Mouse (Mus musculus) stomach, embryonic 14.5 days (tissue): ENCODE results near the gene Kcnip4. TPM values are rescaled to one million over a fixed set of nuclear protein-coding genes. Genes with fewer than 3 reads are reported as not detected.

Experiments used
- ATAC-seq: fragments of 200-750 bp; cut with Nextera tagmentation; 2 replicates; pipeline ENCODE4 v1.8.0; 2017; ENCODE audit warnings: low read depth, moderate TSS enrichment; ENCODE audit not compliant: insufficient number of reproducible peaks, insufficient read depth, low FRiP score
- H3K27ac ChIP-seq: fragments of 300-500 bp; sonication (generic); 2 replicates; pipeline ENCODE4 v1.5.1; 2014; ENCODE audit warnings: mild to moderate bottlenecking, low read length, moderate library complexity, mixed read lengths
- H3K27me3 ChIP-seq: fragments of 300-500 bp; sonication (generic); 2 replicates; pipeline ENCODE4 v1.6.1; 2014; ENCODE audit warnings: low read length, control low read depth, mixed read lengths; ENCODE audit not compliant: control insufficient read depth, insufficient read depth
- H3K36me3 ChIP-seq: fragments of 300-500 bp; sonication (generic); 2 replicates; pipeline ENCODE4 v1.6.1; 2014; ENCODE audit warnings: mild to moderate bottlenecking, control low read depth, low read length, moderate library complexity, mixed read lengths; ENCODE audit not compliant: control insufficient read depth, insufficient read depth
- H3K4me1 ChIP-seq: fragments of 300-500 bp; sonication (generic); 2 replicates; pipeline ENCODE4 v1.6.1; 2014; ENCODE audit warnings: low read length, control low read depth, mixed read lengths; ENCODE audit not compliant: control insufficient read depth, insufficient read depth
- H3K4me2 ChIP-seq: fragments of 300-500 bp; sonication (generic); replicated peaks from 2 replicates; pipeline ENCODE4 v1.6.1; 2014; ENCODE audit warnings: low read depth, low read length, control low read depth
- H3K4me3 ChIP-seq: fragments of 300-500 bp; sonication (generic); 2 replicates; pipeline ENCODE4 v1.5.1; 2014; ENCODE audit warnings: low read depth, low read length, control low read depth
- H3K9ac ChIP-seq: fragments of 300-500 bp; sonication (generic); replicated peaks from 2 replicates; pipeline ENCODE4 v1.6.1; 2014; ENCODE audit warnings: low read depth, mild to moderate bottlenecking, control low read depth, low read length, moderate library complexity, mixed read lengths
- H3K9me3 ChIP-seq: fragments of 300-500 bp; sonication (generic); 2 replicates; pipeline ENCODE4 v1.6.1; 2016; ENCODE audit warnings: low read depth, low read length, control low read depth; ENCODE audit not compliant: control insufficient read depth
- WGBS: fragments of 180-500 bp; shearing (Covaris S2); extraction: QIAGEN DNeasy Blood & Tissue Kit; methylation state at CpG from one replicate; pipeline ENCODE4 v1.1.7; 2014; 5-methylcytosine and 5-hydroxymethylcytosine counted together
- polyA plus RNA-seq: library from polyadenylated mRNA; unstranded; fragments of >200 nt; fragmentation: Nextera tagmentation; extraction: Ambion mirVana; gene quantifications from 2 replicates; pipeline ENCODE4 v1.2.1, GENCODE M21; 2014

Kcnip4 gene
- polyA plus RNA-seq, 1 experiment from 2014 or later, result 6.1 TPM

DNA sequence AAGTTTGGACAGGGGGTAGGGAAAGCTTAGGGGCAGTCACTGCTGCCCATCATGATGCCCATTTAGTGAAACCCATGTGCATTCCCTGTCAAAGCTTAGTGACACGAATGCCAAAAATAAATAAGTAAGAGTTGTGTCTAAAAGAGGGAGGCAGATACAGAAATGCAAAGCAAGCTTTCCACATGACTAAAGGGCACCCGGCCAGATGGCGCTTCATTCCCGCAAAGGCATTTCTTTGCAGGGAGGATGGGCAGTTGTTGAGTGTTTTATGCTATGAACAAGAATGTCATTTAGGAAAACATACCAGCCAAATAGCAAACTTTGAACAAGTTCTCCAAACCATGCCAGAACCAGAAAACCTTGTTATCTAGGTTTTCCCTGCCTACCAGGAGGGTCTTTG, 265.4 kb downstream of the Kcnip4 start:
- no peak for ATAC-seq
- H3K4me3 ChIP-seq, result no peak overlapping the region
- no peaks in the 10 kb centered on the region for H3K36me3 ChIP-seq
- no peak overlapping the region for H3K4me2 ChIP-seq
- H3K4me1 ChIP-seq, result no peaks in the 10 kb centered on the region
- H3K9me3 ChIP-seq, result no peaks in the 10 kb centered on the region
- no peak overlapping the region for H3K9ac ChIP-seq
- H3K27me3 ChIP-seq, result no peaks in the 10 kb centered on the region
- no peak overlapping the region for H3K27ac ChIP-seq
- WGBS, result 92% methylated on average over 4 of the region's 4 CpGs

DNA sequence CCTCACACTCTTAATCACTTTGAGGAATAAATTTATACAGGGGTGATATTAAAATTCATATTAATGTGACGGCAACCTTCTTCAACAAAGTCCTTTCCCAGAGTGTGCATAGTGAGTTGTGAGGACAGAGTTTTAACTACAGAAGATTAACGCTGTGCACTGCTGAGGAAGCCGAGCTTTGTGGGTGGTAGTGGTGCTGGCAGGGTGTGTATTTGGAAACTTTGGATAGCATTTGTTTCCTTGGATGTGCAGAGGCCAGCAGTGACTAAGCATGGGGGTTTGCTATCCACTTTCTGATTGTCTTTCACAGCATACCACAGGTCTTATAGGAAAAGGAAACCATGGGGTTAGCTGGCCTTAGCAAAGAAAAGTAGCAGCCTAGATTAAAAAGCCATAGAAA, 267.9 kb downstream of the Kcnip4 start:
- no peak for ATAC-seq
- Histone ChIP-seq H3K4me1 (no peaks in the 10 kb centered on the region), H3K4me3 (no peak overlapping the region), H3K27me3 (no peaks in the 10 kb centered on the region), H3K9me3 (no peaks in the 10 kb centered on the region), H3K9ac (no peak overlapping the region), H3K36me3 (no peaks in the 10 kb centered on the region), H3K4me2 (no peak overlapping the region), H3K27ac (no peak overlapping the region)
- WGBS, result 71% methylated on average over 3 of the region's 3 CpGs

- H3K27me3 ChIP-seq, result no peaks in the 10 kb centered on the region
- H3K4me1 ChIP-seq, result no peaks in the 10 kb centered on the region
- no peak overlapping the region for H3K4me3 ChIP-seq
- no peak overlapping the region for H3K27ac ChIP-seq
- H3K36me3 ChIP-seq, result no peaks in the 10 kb centered on the region
- no peak overlapping the region for H3K4me2 ChIP-seq
- 72% methylated on average over 4 of the region's 4 CpGs for WGBS
- ATAC-seq, result no peak
- no peaks in the 10 kb centered on the region for H3K9me3 ChIP-seq
- no peak overlapping the region for H3K9ac ChIP-seq
These were observed 268.7 kb downstream of the Kcnip4 start for GRCm38 (mm10) chr5:49255983-49256382.

DNA sequence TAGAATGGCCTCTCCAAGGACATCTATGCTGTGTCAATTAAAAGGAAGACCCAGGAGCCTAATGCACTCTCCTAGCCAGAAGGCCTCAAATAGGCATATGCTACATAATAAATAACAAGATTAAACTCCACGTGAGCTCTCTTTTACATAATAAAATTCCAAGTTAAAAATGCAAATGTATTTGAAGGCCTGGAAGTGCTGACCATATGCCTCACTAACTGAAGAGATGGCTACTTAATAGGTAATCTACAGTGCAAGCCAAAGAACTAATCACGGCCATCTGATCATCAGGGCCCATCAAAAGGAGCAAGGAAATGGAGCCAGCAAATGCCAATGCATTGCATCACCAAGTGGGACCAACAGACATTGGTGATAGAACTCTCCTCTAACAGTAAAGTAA, 277.6 kb downstream of the Kcnip4 start:
- H3K9me3 ChIP-seq, result no peaks in the 10 kb centered on the region
- no peak overlapping the region for H3K4me3 ChIP-seq
- H3K36me3 ChIP-seq, result no peaks in the 10 kb centered on the region
- H3K27me3 ChIP-seq, result no peaks in the 10 kb centered on the region
- H3K9ac ChIP-seq, result no peak overlapping the region
- no peak for ATAC-seq
- H3K4me1 ChIP-seq, result no peaks in the 10 kb centered on the region
- no peak overlapping the region for H3K4me2 ChIP-seq
- no peak overlapping the region for H3K27ac ChIP-seq
- WGBS, result 93% methylated on average over 2 of the region's 2 CpGs

GRCm38 (mm10) chr5:49244414-49244813, 280.3 kb downstream of the Kcnip4 start:
- H3K27me3 ChIP-seq, result no peaks in the 10 kb centered on the region
- no peak for ATAC-seq
- H3K9ac ChIP-seq, result no peak overlapping the region

DNA sequence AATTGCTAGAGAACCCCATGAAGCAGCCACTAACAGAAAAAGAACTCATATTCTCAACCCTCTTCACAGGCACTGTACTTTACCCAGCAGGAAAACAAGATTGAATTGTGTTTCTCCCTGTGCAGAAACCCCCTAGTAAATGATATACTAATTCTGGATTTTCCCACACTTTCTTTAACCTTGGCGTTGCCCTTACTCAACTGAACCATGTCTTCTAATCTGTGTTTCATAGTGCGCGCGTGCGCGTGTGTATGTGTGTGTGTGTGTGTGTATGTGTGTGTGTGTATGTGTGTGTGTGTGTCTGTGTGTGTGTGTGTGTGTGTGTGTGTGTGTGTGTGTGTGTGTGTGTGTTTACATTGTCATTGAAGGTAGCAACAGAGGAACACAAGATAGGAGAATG, 283.0 kb downstream of the Kcnip4 start:
- Histone ChIP-seq H3K9me3 (no peaks in the 10 kb centered on the region), H3K27ac (no peak overlapping the region), H3K9ac (no peak overlapping the region), H3K4me3 (no peak overlapping the region), H3K27me3 (no peaks in the 10 kb centered on the region), H3K36me3 (no peaks in the 10 kb centered on the region), H3K4me2 (no peak overlapping the region), H3K4me1 (no peaks in the 10 kb centered on the region)
- ATAC-seq, result no peak
- 97% methylated on average over 6 of the region's 6 CpGs for WGBS

More at GRCm38 (mm10) chr5:49244414-49244813, 280.3 kb downstream of the Kcnip4 start:
- no peak overlapping the region for H3K27ac ChIP-seq
- H3K4me2 ChIP-seq, result no peak overlapping the region
- 77% methylated on average over 4 of the region's 4 CpGs for WGBS
- H3K9me3 ChIP-seq, result no peaks in the 10 kb centered on the region
- H3K4me3 ChIP-seq, result no peak overlapping the region
- no peaks in the 10 kb centered on the region for H3K36me3 ChIP-seq
- no peaks in the 10 kb centered on the region for H3K4me1 ChIP-seq

GRCm38 (mm10) chr5:49201164-49201756, 323.4 kb downstream of the Kcnip4 start:
- H3K4me2 ChIP-seq, result no peak overlapping the region
- 65% methylated on average over 4 of the region's 4 CpGs for WGBS
- H3K36me3 ChIP-seq, result no peaks in the 10 kb centered on the region
- H3K27me3 ChIP-seq, result no peaks in the 10 kb centered on the region
- no peak overlapping the region for H3K9ac ChIP-seq
- H3K4me3 ChIP-seq, result no peak overlapping the region
- H3K27ac ChIP-seq, result no peak overlapping the region
- no peaks in the 10 kb centered on the region for H3K4me1 ChIP-seq
- no peak for ATAC-seq
- no peaks in the 10 kb centered on the region for H3K9me3 ChIP-seq

DNA sequence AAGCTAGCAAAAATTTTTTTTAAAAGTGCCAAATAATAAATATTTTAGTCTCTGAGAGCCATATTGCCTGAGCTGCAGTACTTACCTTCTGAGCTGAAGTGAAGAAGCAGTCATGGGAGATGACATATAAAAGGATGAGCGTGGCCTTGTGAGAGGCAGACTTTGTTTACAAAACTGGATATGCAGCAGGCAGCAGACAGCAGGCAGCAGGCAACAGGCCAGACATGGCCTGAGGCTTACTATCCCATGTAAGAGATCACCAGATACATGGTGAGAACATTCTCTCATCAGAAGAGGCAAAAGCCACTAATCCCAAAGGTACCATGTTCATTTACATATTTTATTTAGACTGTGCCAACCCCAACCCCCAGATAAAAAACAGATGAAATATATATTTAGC, 336.5 kb downstream of the Kcnip4 start:
- 60% methylated on average over 1 of the region's 1 CpGs for WGBS
- no peaks in the 10 kb centered on the region for H3K36me3 ChIP-seq

DNA sequence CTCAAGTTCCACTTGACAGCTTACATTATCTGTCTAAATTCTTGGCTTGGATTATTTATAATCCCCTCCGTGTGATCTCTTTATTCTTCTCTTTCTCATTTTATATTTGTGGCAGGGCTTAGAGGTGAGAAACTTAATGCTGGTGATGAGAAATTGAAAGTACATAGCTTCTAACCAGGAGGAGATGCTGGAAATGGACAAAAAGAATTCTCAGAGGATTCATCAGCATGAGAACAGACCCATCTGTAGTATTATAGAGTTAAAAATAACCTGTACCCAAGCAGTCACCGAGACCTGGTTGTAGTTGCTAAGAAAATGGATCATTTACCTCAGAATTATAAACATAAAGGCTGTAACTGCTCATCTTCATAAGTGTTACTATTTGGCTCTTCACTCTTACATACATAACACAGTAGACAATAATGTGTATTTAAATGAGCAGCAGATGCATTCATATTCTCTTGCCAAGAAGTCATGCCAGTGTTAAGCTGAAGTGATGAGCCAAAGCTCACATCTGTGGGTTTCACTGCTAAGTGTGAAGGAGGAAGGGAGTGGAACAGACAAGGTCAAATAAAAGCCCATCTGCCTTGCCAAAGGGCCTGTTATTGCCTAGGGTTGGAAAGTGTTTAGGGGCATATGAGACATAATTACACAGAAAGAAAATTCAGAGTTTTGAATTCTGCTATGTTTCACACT, 374.4 kb downstream of the Kcnip4 start:
- H3K4me2 ChIP-seq, result no peak overlapping the region
- H3K9me3 ChIP-seq, result no peaks in the 10 kb centered on the region
- no peak overlapping the region for H3K9ac ChIP-seq
- H3K4me3 ChIP-seq, result no peak overlapping the region
- no peaks in the 10 kb centered on the region for H3K36me3 ChIP-seq
- no peak for ATAC-seq
- H3K27ac ChIP-seq, result no peak overlapping the region
- H3K4me1 ChIP-seq, result no peaks in the 10 kb centered on the region
- 53% methylated on average over 2 of the region's 2 CpGs for WGBS
- no peaks in the 10 kb centered on the region for H3K27me3 ChIP-seq

More for the DNA sequence above, 336.5 kb downstream of the Kcnip4 start:
- no peak for ATAC-seq
- H3K27me3 ChIP-seq, result no peaks in the 10 kb centered on the region
- no peak overlapping the region for H3K9ac ChIP-seq
- no peaks in the 10 kb centered on the region for H3K9me3 ChIP-seq
- H3K4me3 ChIP-seq, result no peak overlapping the region
- H3K27ac ChIP-seq, result no peak overlapping the region
- no peak overlapping the region for H3K4me2 ChIP-seq
- H3K4me1 ChIP-seq, result no peaks in the 10 kb centered on the region
